Mouse (Mus musculus) heart, embryonic 12.5 days (tissue): ENCODE measurements around the gene Pdzk1. TPM values are rescaled to one million over a fixed set of nuclear protein-coding genes. Genes with fewer than 3 reads are reported as not detected.

Experiments
- ATAC-seq: fragments of 200-750 bp; cut with Nextera tagmentation; 2 replicates; pipeline ENCODE4 v1.8.0; 2017; ENCODE audit warnings: moderate TSS enrichment, moderate library complexity; ENCODE audit not compliant: insufficient number of reproducible peaks, low FRiP score
- H3K27ac ChIP-seq: fragments of 300-500 bp; sonication (generic); 2 replicates; pipeline ENCODE4 v1.5.1; 2016; ENCODE audit warnings: mild to moderate bottlenecking, moderate library complexity; ENCODE audit not compliant: poor library complexity, severe bottlenecking
- H3K27me3 ChIP-seq: fragments of 300-500 bp; sonication (generic); replicated peaks from 2 replicates; pipeline ENCODE4 v1.6.1; 2016; ENCODE audit warnings: mild to moderate bottlenecking, moderate library complexity
- H3K36me3 ChIP-seq: fragments of 300-500 bp; sonication (generic); 2 replicates; pipeline ENCODE4 v1.6.1; 2016; ENCODE audit warnings: mild to moderate bottlenecking, moderate library complexity
- H3K4me1 ChIP-seq: fragments of 300-500 bp; sonication (generic); replicated peaks from 2 replicates; pipeline ENCODE4 v1.6.1; 2016; ENCODE audit warnings: mild to moderate bottlenecking
- H3K4me2 ChIP-seq: fragments of 300-500 bp; sonication (generic); 2 replicates; pipeline ENCODE4 v1.6.1; 2016; ENCODE audit warnings: mild to moderate bottlenecking, moderate library complexity
- H3K4me3 ChIP-seq: fragments of 300-500 bp; sonication (generic); 2 replicates; pipeline ENCODE4 v1.5.1; 2016; ENCODE audit warnings: mild to moderate bottlenecking
- H3K9ac ChIP-seq: fragments of 300-500 bp; sonication (generic); 2 replicates; pipeline ENCODE4 v1.6.1; 2016; ENCODE audit warnings: mild to moderate bottlenecking, moderate library complexity
- H3K9me3 ChIP-seq: fragments of 300-500 bp; sonication (generic); replicated peaks from 2 replicates; pipeline ENCODE4 v1.6.1; 2016; ENCODE audit warnings: mild to moderate bottlenecking, moderate library complexity
- WGBS: fragments of 180-500 bp; shearing (Covaris S2); methylation state at CpG from one replicate; pipeline ENCODE4 v1.1.7; 2016; 5-methylcytosine and 5-hydroxymethylcytosine counted together
- polyA plus RNA-seq: library from polyadenylated mRNA; unstranded; fragments of >200 nt; fragmentation: Nextera tagmentation; extraction: Ambion mirVana; gene quantifications from 2 replicates; pipeline ENCODE4 v1.2.1, GENCODE M21; 2016

Gene Pdzk1
- polyA plus RNA-seq, 1 experiment from 2014 or later: 0.36 TPM

GRCm38 (mm10) chr3:96882061-96882849 lies 53.2 kb downstream of the Pdzk1 start:
- WGBS: 91% methylated on average over 14 of the region's 14 CpGs
- Histone ChIP-seq H3K4me1 (no peaks in the 10 kb centered on the region), H3K9ac (no peak overlapping the region), H3K27me3 (no peaks in the 10 kb centered on the region), H3K36me3 (peaks cover 43% of the 10 kb centered on the region), H3K9me3 (no peaks in the 10 kb centered on the region), H3K4me3 (no peak overlapping the region), H3K4me2 (no peak overlapping the region), H3K27ac (no peak overlapping the region)
- ATAC-seq: no peak

DNA sequence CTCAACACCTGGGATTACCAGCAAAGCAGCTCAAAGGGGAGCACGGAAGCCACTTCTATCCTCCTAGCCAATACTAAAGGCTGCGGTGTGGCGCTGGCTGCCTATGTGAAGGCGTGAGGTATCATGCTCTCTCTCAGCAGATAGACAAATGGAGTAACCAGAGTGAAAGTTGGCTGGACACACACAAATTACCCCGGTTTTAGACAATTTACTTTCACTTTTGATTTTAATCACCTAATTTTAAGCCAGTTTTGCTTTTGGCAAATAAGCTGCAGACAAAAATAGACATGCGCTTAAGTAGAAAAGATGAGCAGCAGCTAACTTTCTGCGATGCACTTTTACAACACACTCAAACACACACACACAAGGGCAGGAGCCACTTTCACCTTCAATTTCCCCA lies 54.6 kb downstream of the Pdzk1 start:
- Histone ChIP-seq H3K36me3 (peaks cover 49% of the 10 kb centered on the region), H3K4me3 (no peak overlapping the region)
- WGBS: 91% methylated on average over 7 of the region's 7 CpGs

GRCm38 (mm10) chr3:96902336-96902999 lies 73.4 kb downstream of the Pdzk1 start:
- Histone ChIP-seq H3K4me2 (no peak overlapping the region), H3K9me3 (no peaks in the 10 kb centered on the region), H3K4me3 (no peak overlapping the region), H3K27ac (no peak overlapping the region), H3K9ac (no peak overlapping the region), H3K27me3 (peaks cover 9% of the 10 kb centered on the region), H3K36me3 (peaks cover 7% of the 10 kb centered on the region), H3K4me1 (peaks cover 7% of the 10 kb centered on the region)
- 86% methylated on average over 4 of the region's 4 CpGs for WGBS
- ATAC-seq: no peak

More for the DNA sequence above, 54.6 kb downstream of the Pdzk1 start:
- H3K27ac ChIP-seq: no peak overlapping the region
- H3K4me2 ChIP-seq: no peak overlapping the region
- no peaks in the 10 kb centered on the region for H3K27me3 ChIP-seq
- H3K9ac ChIP-seq: no peak overlapping the region
- H3K4me1 ChIP-seq: no peaks in the 10 kb centered on the region
- no peak for ATAC-seq
- H3K9me3 ChIP-seq: no peaks in the 10 kb centered on the region

GRCm38 (mm10) chr3:96904393-96904792 lies 75.3 kb downstream of the Pdzk1 start, which contains the start of gene Gja5:
Gja5 (plus strand) TSS chr3:96904693.
- Histone ChIP-seq H3K9ac (peak within 1 kb of the TSS; percentile 91), H3K36me3 (no peaks in the 10 kb centered on the region), H3K4me2 (peak within 1 kb of the TSS; percentile 91), H3K4me3 (peak within 1 kb of the TSS; percentile 90), H3K27ac (no peak within 1 kb of the TSS), H3K9me3 (no peaks in the 10 kb centered on the region), H3K27me3 (peaks cover 15% of the 10 kb centered on the region), H3K4me1 (peaks cover 7% of the 10 kb centered on the region)
- ATAC-seq: no peak
- WGBS: 16% methylated on average over 14 of the region's 14 CpGs

- Histone ChIP-seq H3K9me3 (no peaks in the 10 kb centered on the region), H3K27me3 (peaks cover 15% of the 10 kb centered on the region), H3K27ac (no peak within 1 kb of the TSS), H3K4me1 (peaks cover 7% of the 10 kb centered on the region), H3K4me2 (peak within 1 kb of the TSS; percentile 91), H3K36me3 (no peaks in the 10 kb centered on the region), H3K9ac (peak within 1 kb of the TSS; percentile 91), H3K4me3 (peak within 1 kb of the TSS; percentile 90)
- WGBS: under 1% methylated on average over 40 of the region's 40 CpGs
- ATAC-seq: peak; percentile 97
Measured at GRCm38 (mm10) chr3:96904851-96905541, 75.9 kb downstream of the Pdzk1 start, which contains the start of gene Gpr89. Gpr89 (minus strand) TSS chr3:96905346.

DNA sequence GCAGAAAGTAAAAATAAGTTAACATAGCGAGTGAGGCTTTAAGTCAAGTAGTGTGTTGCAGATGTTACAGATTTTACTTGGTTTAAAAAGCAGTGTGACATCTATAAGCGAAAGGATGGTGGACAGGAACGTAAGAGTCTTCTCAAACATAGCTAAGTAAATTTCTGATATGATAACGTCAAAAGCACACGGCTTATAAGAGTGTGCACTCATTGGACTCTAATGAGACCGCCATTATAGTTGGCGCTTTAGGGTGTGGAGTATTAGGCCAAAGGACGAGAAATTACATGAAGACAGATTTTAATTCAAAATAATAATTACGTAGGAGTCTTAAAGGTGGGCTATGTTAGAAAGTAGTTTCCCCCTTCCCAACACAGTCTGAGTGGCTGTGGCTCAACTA lies 76.5 kb downstream of the Pdzk1 start:
- no peaks in the 10 kb centered on the region for H3K36me3 ChIP-seq

More for the DNA sequence above, 76.5 kb downstream of the Pdzk1 start:
- Histone ChIP-seq H3K9ac (peak overlapping the region; percentile 46; the same call in 1 of the 2 replicates), H3K4me1 (peaks cover 7% of the 10 kb centered on the region), H3K27me3 (peaks cover 15% of the 10 kb centered on the region), H3K9me3 (no peaks in the 10 kb centered on the region), H3K4me3 (peak overlapping the region; percentile 90), H3K4me2 (peak overlapping the region; percentile 91), H3K27ac (no peak overlapping the region)
- ATAC-seq: no peak; the same call in 1 of the 2 replicates
- WGBS: 42% methylated on average over 9 of the region's 9 CpGs

Other genes starting within 250 kb of the Pdzk1 start
- gene Polr3gl, start 235.1 kb upstream of the Pdzk1 start, polyA plus RNA-seq: 39.2 and 39.3 TPM in 2 replicates
- 9.2 and 9.5 TPM in 2 replicates for gene Ankrd34a, start 232.6 kb upstream of the Pdzk1 start, polyA plus RNA-seq
- gene Lix1l, start 228.1 kb upstream of the Pdzk1 start, polyA plus RNA-seq: 5.1 and 5.2 TPM in 2 replicates
- gene Rbm8a, start 199.4 kb upstream of the Pdzk1 start, polyA plus RNA-seq: 90.8 and 95.8 TPM in 2 replicates
- 36.9 and 37.2 TPM in 2 replicates for gene Pex11b, start 193.9 kb upstream of the Pdzk1 start, polyA plus RNA-seq
- gene Gm42957, start 193.8 kb upstream of the Pdzk1 start, polyA plus RNA-seq: 0.10 and 0.14 TPM in 2 replicates
- gene Itga10, start 183.7 kb upstream of the Pdzk1 start, polyA plus RNA-seq: 0.75 and 0.91 TPM in 2 replicates
- 0.17 and 0.23 TPM in 2 replicates for gene Ankrd35, start 159.2 kb upstream of the Pdzk1 start, polyA plus RNA-seq
- gene Pias3, start 132.9 kb upstream of the Pdzk1 start, polyA plus RNA-seq: 42.0 and 43.3 TPM in 2 replicates
- gene Nudt17, start 120.7 kb upstream of the Pdzk1 start, polyA plus RNA-seq: 6.2 and 6.9 TPM in 2 replicates
- gene Polr3c, start 101.7 kb upstream of the Pdzk1 start, polyA plus RNA-seq: 27.6 and 32.5 TPM in 2 replicates
- 54.5 and 56.5 TPM in 2 replicates for gene Rnf115, start 101.6 kb upstream of the Pdzk1 start, polyA plus RNA-seq
- gene Cd160, start 67 bp downstream of the Pdzk1 start, polyA plus RNA-seq: 0.08 TPM in 1 of 2 replicates, not detected in the other
- gene Gja5, start 75.4 kb downstream of the Pdzk1 start, polyA plus RNA-seq: 150 and 151 TPM in 2 replicates
- gene Gpr89, start 76.1 kb downstream of the Pdzk1 start, polyA plus RNA-seq: 27.6 and 32.3 TPM in 2 replicates
- not detected in 2 replicates for gene Gja8, start 96.7 kb downstream of the Pdzk1 start, polyA plus RNA-seq